Mouse (Mus musculus) thymus, adult 2 months (tissue): Measurements from ENCODE around the gene Spcs1.

ENCODE experiments used
- CTCF ChIP-seq: fragments of 200-500 bp; IDR thresholded peaks from 2 replicates; pipeline ENCODE4 v1.5.1; 2012; ENCODE audit warnings: mild to moderate bottlenecking, control low read depth, low read length, moderate library complexity, borderline replicate concordance; ENCODE audit not compliant: control insufficient read depth, poor library complexity, insufficient read depth; ENCODE audit errors: extremely low read depth
- POLR2A ChIP-seq: fragments of 200-500 bp; IDR thresholded peaks from 2 replicates; pipeline ENCODE4 v1.6.1; 2012; ENCODE audit warnings: mild to moderate bottlenecking, low read length, control low read depth, moderate library complexity; ENCODE audit not compliant: control insufficient read depth, poor library complexity, insufficient read depth; ENCODE audit errors: extremely low read depth

GRCm38 (mm10) chr14:31000356-31000755 lies 1.1 kb downstream of the Spcs1 start:
- TF ChIP-seq POLR2A = no peak
- no peak for TF ChIP-seq CTCF
